ENCODE assay signal across 14 mouse cellular contexts in the genomic region with DNA sequence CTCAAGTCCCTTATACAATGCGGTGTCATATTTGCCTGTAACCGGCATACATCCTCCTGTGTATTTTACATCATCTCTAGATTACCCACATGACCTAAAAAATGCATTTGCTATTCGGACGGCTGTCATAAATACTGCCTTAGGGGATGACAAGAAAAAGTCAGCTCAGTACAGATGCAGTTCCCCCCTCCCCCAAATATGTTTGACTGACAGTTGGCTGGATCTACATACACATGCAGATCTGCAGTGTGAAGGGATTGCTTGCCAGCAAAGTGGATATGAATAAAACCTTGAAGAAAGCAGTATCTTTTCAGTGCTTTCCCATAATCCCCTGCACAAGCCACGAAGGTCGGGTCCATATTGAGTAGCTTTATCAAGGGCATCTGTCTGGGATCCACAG. TPM values are rescaled to one million over a fixed set of nuclear protein-coding genes. Genes with fewer than 3 reads are reported as not detected.
"Had no signal": no experiment of that assay in that cellular context is flagged by ENCODE, and none has a peak within 500 bp of the region (broad histone marks: within the 10 kb centered on the region; RNA-seq: fewer than 3 reads in every experiment).

No protein-coding gene starts in this region.

- H3K4me2 ChIP-seq: kidney, embryonic 15.5 days; limb, embryonic 13.5 days; midbrain, embryonic 13.5 days; neural tube, embryonic 13.5 days had no signal

- H3K9me3 ChIP-seq: kidney, embryonic 15.5 days; limb, embryonic 13.5 days; midbrain, embryonic 13.5 days; neural tube, embryonic 13.5 days had no signal

- ATAC-seq: midbrain, embryonic 13.5 days had no signal

- H3K9ac ChIP-seq: kidney, embryonic 15.5 days; limb, embryonic 13.5 days; liver, embryonic 14.5 days; midbrain, embryonic 13.5 days; neural tube, embryonic 13.5 days had no signal

- H3K27me3 ChIP-seq: kidney, embryonic 15.5 days; midbrain, embryonic 13.5 days; neural tube, embryonic 13.5 days had no signal

- H3K4me1 ChIP-seq: kidney, embryonic 15.5 days; limb, embryonic 13.5 days had no signal

- DNase-seq: kidney, adult 2 months; kidney, postnatal 14 days; left cerebral cortex, postnatal 4 days; lung, adult 18-20 months; right cerebral cortex, adult 18-20 months; right cerebral cortex, postnatal 25 days; thymus, postnatal 36 days had no signal

- H3K4me3 ChIP-seq: kidney, embryonic 15.5 days; limb, embryonic 13.5 days; midbrain, embryonic 13.5 days; neural tube, embryonic 13.5 days had no signal

- H3K27ac ChIP-seq: kidney, embryonic 15.5 days; limb, embryonic 13.5 days; liver, embryonic 14.5 days; midbrain, embryonic 13.5 days; neural tube, embryonic 13.5 days had no signal

- H3K36me3 ChIP-seq: kidney, embryonic 15.5 days; limb, embryonic 13.5 days had no signal

RNA-seq across cellular contexts. Expression of gene Ttc9, which starts 15.8 kb away (rescaled TPM):
- total RNA-seq: liver, adult 2 months; megakaryocyte-erythroid progenitor cell, adult 5-6 weeks had no signal
- polyA plus RNA-seq: liver, adult 2 months had no signal
